Mouse (Mus musculus) embryonic facial prominence, embryonic 14.5 days (tissue): Measurements from ENCODE around the gene Cyp26c1. TPM values are rescaled to one million over a fixed set of nuclear protein-coding genes. Genes with fewer than 3 reads are reported as not detected.

Experiments used
- ATAC-seq: fragments of 200-750 bp; cut with Nextera tagmentation; 2 replicates; pipeline ENCODE4 v1.8.0; 2017; ENCODE audit warnings: low read depth, moderate number of reproducible peaks, moderate TSS enrichment
- DNase-seq: peaks from one replicate; pipeline ENCODE4 v3.0.0-alpha.2; 2015; ENCODE audit warnings: low spot score
- H3K27ac ChIP-seq: fragments of 300-500 bp; sonication (generic); replicated peaks from 2 replicates; pipeline ENCODE4 v1.5.1; 2014; ENCODE audit warnings: low read depth, mild to moderate bottlenecking, low read length, moderate library complexity
- H3K27me3 ChIP-seq: fragments of 300-500 bp; sonication (generic); replicated peaks from 2 replicates; pipeline ENCODE4 v1.6.1; 2014; ENCODE audit warnings: low read length; ENCODE audit not compliant: control insufficient read depth, insufficient read depth
- H3K36me3 ChIP-seq: fragments of 300-500 bp; sonication (generic); 2 replicates; pipeline ENCODE4 v1.6.1; 2014; ENCODE audit warnings: low read length, mixed read lengths; ENCODE audit not compliant: control insufficient read depth, insufficient read depth
- H3K4me1 ChIP-seq: fragments of 300-500 bp; sonication (generic); 2 replicates; pipeline ENCODE4 v1.6.1; 2014; ENCODE audit warnings: antibody characterized with exemption, low read length; ENCODE audit not compliant: control insufficient read depth, insufficient read depth
- H3K4me2 ChIP-seq: fragments of 300-500 bp; sonication (generic); 2 replicates; pipeline ENCODE4 v1.6.1; 2014; ENCODE audit warnings: low read depth, mild to moderate bottlenecking, low read length, moderate library complexity, mixed read lengths
- H3K4me3 ChIP-seq: fragments of 300-500 bp; sonication (generic); 2 replicates; pipeline ENCODE4 v1.5.1; 2014; ENCODE audit warnings: low read depth, mild to moderate bottlenecking, low read length
- H3K9ac ChIP-seq: fragments of 300-500 bp; sonication (generic); 2 replicates; pipeline ENCODE4 v1.6.1; 2014; ENCODE audit warnings: low read depth, mild to moderate bottlenecking, low read length, moderate library complexity, mixed read lengths
- H3K9me3 ChIP-seq: fragments of 300-500 bp; sonication (generic); 2 replicates; pipeline ENCODE4 v1.6.1; 2016; ENCODE audit warnings: low read length; ENCODE audit not compliant: control insufficient read depth
- WGBS: fragments of 180-500 bp; shearing (Covaris S2); extraction: QIAGEN DNeasy Blood & Tissue Kit; methylation state at CpG from one replicate; pipeline ENCODE4 v1.1.7; 2014; 5-methylcytosine and 5-hydroxymethylcytosine counted together
- polyA plus RNA-seq: library from polyadenylated mRNA; unstranded; fragments of >200 nt; fragmentation: Nextera tagmentation; extraction: Ambion mirVana; gene quantifications from 2 replicates; pipeline ENCODE4 v1.2.1, GENCODE M21; 2014

The Cyp26c1 gene
- polyA plus RNA-seq, 1 experiment from 2014 or later, result 0.85 TPM

DNA sequence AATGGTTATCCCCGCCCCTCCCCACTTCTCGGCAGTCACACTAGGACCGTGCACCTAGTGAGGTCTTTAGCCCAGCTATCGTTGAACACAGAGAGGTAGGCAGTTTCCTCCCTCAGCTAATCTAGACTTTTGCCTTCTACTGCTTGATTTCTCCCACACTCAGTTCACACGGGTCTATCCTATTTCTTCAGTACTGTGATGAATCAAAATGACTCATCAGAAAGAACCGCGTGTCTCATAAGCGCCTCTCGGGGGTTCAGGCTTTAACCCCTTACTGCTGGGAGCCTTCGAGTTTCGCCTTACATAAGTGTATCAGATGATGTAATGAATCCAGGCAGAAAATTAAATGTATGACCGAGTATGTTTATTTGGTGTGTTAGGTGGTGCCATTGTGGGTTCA lies 12.0 kb upstream of the Cyp26c1 start:
- H3K27me3 ChIP-seq, result no peaks in the 10 kb centered on the region
- no peaks in the 10 kb centered on the region for H3K36me3 ChIP-seq
- ATAC-seq (no peak), DNase-seq (peak; percentile 56)
- H3K27ac ChIP-seq, result no peak overlapping the region
- H3K9ac ChIP-seq, result no peak overlapping the region
- no peak overlapping the region for H3K4me2 ChIP-seq
- H3K4me1 ChIP-seq, result no peaks in the 10 kb centered on the region
- WGBS, result 46% methylated on average over 12 of the region's 12 CpGs
- H3K4me3 ChIP-seq, result no peak overlapping the region
- no peaks in the 10 kb centered on the region for H3K9me3 ChIP-seq

DNA sequence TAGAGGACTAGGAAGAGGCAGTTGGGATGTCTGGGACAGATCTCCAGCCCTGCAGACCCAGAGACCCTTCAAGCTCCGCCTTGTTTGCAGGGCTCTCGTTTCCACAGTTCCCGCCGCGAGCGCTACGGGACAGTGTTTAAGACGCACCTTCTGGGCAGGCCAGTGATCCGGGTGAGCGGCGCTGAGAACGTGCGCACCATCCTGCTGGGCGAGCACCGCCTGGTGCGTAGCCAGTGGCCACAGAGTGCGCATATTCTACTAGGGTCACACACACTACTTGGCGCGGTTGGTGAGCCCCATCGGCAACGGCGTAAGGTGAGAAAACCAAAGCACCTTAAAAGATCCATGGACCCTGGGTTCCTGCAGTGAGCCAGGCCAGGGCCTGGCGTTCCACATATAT lies 966 bp downstream of the Cyp26c1 start:
- no peak overlapping the region for H3K27ac ChIP-seq
- peaks cover 95% of the 10 kb centered on the region for H3K27me3 ChIP-seq
- no peaks in the 10 kb centered on the region for H3K9me3 ChIP-seq
- no peaks in the 10 kb centered on the region for H3K36me3 ChIP-seq
- H3K9ac ChIP-seq, result no peak overlapping the region
- no peak overlapping the region for H3K4me3 ChIP-seq
- H3K4me1 ChIP-seq, result peaks cover 6% of the 10 kb centered on the region; the same call in 1 of the 2 replicates
- no peak overlapping the region for H3K4me2 ChIP-seq
- DNase-seq (no peak), ATAC-seq (no peak)
- WGBS, result 13% methylated on average over 23 of the region's 23 CpGs

DNA sequence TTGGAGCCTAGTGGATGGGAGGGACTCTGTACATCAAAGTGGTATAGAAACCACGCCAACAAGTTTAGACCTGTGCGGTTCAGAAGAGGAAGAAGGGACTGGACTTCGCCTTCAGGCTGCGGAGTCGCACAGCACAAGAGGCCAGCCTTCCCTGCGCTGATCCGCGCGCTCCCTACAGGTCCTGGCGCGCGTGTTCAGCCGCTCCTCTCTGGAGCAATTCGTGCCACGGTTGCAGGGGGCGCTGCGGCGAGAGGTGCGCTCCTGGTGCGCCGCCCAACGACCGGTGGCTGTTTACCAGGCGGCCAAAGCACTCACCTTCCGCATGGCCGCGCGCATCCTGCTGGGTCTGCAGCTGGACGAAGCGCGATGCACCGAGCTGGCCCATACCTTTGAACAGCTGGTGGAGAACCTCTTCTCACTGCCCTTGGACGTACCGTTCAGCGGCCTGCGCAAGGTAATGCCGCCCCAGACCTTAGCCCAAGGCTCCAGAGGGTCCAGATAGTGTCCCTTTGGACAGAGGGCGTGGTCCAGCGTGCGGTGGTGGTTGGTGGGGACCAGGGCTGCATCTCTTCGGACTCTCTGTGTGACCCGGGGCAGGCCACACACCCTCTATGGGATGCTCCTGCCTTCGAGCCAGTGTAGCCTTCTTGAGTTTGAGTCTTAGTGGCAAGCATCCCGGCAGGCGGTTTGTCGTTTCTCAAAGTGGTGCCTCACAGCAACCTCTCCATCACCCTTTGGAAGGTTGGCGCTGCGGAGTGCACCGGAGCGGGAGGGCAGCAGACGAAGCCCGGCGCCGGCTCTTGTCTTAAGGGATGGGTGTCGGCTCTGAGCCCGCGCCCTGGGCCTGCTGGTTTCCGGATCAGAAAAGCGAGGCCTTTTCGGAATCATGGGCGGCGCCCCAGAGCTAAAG lies 1.8 kb downstream of the Cyp26c1 start:
- no peak overlapping the region for H3K27ac ChIP-seq
- no peaks in the 10 kb centered on the region for H3K36me3 ChIP-seq
- peak overlapping the region; percentile 18 for H3K4me3 ChIP-seq
- DNase-seq (no peak), ATAC-seq (peak; percentile 30; the same call in 1 of the 2 replicates)
- H3K4me2 ChIP-seq, result peak overlapping the region; percentile 33
- no peak overlapping the region for H3K9ac ChIP-seq
- no peaks in the 10 kb centered on the region for H3K9me3 ChIP-seq
- H3K4me1 ChIP-seq, result peaks cover 6% of the 10 kb centered on the region; the same call in 1 of the 2 replicates
- H3K27me3 ChIP-seq, result peaks cover 97% of the 10 kb centered on the region
- WGBS, result 3% methylated on average over 39 of the region's 62 CpGs

DNA sequence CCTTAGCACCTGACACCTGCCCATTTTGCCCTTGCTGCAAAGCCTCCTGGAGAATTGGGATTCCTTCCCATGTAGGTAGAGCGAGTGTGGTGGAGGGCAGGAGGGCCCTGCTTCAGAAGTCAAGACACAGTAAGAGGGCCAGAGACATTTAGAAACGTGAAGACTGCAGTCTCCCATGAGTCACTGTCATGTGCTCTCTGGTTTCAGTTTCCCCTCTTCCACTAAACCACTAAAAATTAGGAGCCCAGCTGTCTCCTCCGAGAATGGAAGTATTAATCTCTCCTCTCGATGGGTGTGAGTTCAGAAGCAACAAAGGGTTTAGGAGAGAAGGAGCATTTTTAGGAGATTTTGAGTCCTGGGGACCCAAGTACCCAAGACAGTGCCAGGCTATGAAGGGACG lies 4.1 kb downstream of the Cyp26c1 start:
- Histone ChIP-seq H3K4me2 (no peak overlapping the region), H3K4me3 (no peak overlapping the region), H3K27me3 (peaks cover 100% of the 10 kb centered on the region), H3K4me1 (peaks cover 6% of the 10 kb centered on the region; the same call in 1 of the 2 replicates), H3K9ac (no peak overlapping the region), H3K36me3 (no peaks in the 10 kb centered on the region), H3K9me3 (no peaks in the 10 kb centered on the region), H3K27ac (no peak overlapping the region)
- ATAC-seq (no peak), DNase-seq (no peak)
- 39% methylated on average over 5 of the region's 5 CpGs for whole genome bisulfite sequencing

DNA sequence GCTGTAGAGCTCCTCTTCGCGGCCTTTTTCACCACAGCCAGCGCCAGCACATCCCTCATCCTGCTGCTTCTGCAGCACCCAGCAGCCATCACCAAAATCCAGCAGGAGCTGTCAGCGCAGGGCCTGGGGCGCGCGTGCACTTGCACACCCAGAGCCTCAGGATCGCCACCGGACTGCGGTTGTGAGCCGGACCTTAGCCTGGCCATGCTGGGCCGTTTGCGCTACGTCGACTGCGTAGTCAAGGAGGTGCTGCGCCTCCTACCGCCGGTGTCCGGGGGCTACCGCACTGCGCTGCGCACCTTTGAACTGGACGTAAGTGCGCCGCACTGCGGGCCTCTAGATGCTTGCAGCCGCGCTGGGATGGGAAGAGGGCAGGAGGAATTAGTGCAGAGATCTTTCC lies 5.3 kb downstream of the Cyp26c1 start:
- no peak for ATAC-seq
- no peaks in the 10 kb centered on the region for H3K36me3 ChIP-seq
- DNase-seq, result no peak
- no peaks in the 10 kb centered on the region for H3K9me3 ChIP-seq
- no peak overlapping the region for H3K9ac ChIP-seq
- peak overlapping the region; percentile 25 for H3K4me2 ChIP-seq
- H3K27ac ChIP-seq, result no peak overlapping the region
- 0 out of 2 replicates have a peak overlapping the region, but pooled peaks have one; percentile 2 for H3K4me3 ChIP-seq
- peaks cover 6% of the 10 kb centered on the region; the same call in 1 of the 2 replicates for H3K4me1 ChIP-seq
- peaks cover 100% of the 10 kb centered on the region for H3K27me3 ChIP-seq
- 5% methylated on average over 29 of the region's 29 CpGs for WGBS

DNA sequence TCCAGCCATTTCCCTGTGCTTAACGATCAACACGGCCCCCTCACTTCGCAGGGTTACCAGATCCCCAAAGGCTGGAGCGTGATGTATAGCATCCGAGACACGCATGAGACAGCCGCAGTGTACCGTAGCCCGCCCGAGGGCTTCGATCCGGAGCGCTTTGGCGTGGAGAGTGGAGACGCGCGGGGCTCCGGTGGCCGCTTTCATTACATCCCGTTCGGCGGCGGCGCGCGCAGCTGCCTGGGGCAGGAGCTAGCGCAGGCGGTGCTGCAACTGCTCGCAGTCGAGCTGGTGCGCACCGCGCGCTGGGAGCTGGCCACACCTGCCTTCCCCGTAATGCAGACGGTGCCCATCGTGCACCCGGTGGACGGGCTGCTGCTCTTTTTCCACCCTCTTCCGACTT lies 7.5 kb downstream of the Cyp26c1 start:
- H3K9ac ChIP-seq, result peak overlapping the region; percentile 27; the same call in 1 of the 2 replicates
- H3K9me3 ChIP-seq, result no peaks in the 10 kb centered on the region
- peak overlapping the region; percentile 69 for H3K4me2 ChIP-seq
- H3K36me3 ChIP-seq, result no peaks in the 10 kb centered on the region
- H3K4me3 ChIP-seq, result peak overlapping the region; percentile 40
- DNase-seq (peak; percentile 62), ATAC-seq (peak; percentile 41; the same call in 1 of the 2 replicates)
- H3K4me1 ChIP-seq, result peaks cover 5% of the 10 kb centered on the region; the same call in 1 of the 2 replicates
- H3K27ac ChIP-seq, result no peak overlapping the region
- H3K27me3 ChIP-seq, result peaks cover 100% of the 10 kb centered on the region
- WGBS, result 2% methylated on average over 36 of the region's 40 CpGs

DNA sequence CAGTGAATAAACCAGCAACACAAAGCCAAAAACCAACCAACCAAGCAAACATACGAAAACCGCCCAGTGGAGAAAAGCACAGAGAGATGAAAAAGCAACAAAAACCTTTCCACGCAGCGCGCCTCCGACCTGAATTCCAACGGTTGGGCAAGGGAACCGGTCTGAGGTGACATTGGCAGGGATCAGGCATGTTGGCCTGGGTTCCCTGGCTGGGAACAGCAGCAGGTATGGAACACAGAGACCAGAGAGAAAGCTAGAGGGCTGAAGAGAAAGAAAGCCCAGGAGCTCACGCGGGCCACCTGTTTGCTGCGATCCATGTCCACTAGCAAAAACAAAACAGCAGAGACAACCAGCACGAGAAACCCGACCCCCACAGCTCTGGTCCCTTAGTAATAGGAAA lies 9.8 kb downstream of the Cyp26c1 start:
- DNase-seq, result no peak
- H3K27ac ChIP-seq, result no peak overlapping the region
- 36% methylated on average over 13 of the region's 13 CpGs for WGBS
- no peak overlapping the region for H3K9ac ChIP-seq
- no peak overlapping the region for H3K4me2 ChIP-seq
- H3K9me3 ChIP-seq, result no peaks in the 10 kb centered on the region
- H3K27me3 ChIP-seq, result peaks cover 100% of the 10 kb centered on the region
- H3K36me3 ChIP-seq, result no peaks in the 10 kb centered on the region
- no peak for ATAC-seq
- no peak overlapping the region for H3K4me3 ChIP-seq
- H3K4me1 ChIP-seq, result peaks cover 5% of the 10 kb centered on the region; the same call in 1 of the 2 replicates

DNA sequence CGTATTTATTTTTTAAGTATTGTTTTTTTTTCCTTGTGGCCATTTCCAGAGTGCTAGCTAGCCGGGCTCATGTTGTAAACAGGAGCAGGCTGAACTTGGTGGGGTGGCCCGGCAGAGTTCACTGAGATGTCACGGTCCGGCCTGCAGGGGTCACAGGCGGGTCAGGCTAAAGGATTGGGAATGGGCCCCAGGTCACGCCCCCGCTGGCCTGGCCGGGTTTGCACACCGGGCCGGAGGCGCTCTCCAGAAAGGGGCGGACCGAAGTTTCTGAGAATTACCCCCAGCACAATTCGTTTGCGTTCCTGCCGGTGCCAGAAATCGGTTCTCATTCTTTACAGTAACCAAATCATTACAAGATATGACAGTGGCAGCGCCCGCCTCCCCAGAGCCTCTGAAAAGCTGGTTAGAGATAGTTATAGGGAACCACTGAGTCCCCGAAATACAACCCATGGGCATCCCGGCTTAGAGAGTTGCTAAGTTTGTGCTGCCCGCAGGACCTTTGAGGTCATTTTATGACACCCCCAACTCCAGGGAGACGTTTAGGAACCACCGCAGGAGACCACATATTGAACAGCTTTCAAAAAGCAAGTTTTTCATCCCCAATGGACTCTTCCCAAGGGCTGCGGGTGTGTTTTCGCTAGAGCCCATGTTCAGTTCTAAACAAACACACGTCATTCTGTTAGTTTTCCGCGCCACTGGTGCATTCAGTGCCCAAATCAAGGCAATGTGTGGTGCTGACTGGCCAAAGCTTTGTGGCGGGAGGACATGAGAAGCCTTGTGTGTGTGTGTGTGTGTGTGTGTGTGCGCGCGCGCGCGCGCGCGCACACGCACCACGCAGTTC lies 10.6 kb downstream of the Cyp26c1 start:
- Histone ChIP-seq H3K4me1 (peaks cover 5% of the 10 kb centered on the region; the same call in 1 of the 2 replicates), H3K9ac (no peak overlapping the region), H3K4me2 (peak overlapping the region; percentile 66), H3K4me3 (peak overlapping the region; percentile 39), H3K36me3 (no peaks in the 10 kb centered on the region), H3K9me3 (no peaks in the 10 kb centered on the region), H3K27ac (no peak overlapping the region), H3K27me3 (peaks cover 100% of the 10 kb centered on the region)
- 3% methylated on average over 36 of the region's 42 CpGs for WGBS
- DNase-seq (no peak), ATAC-seq (no peak)
